26 mouse cellular contexts compared by ENCODE assay signal in the genomic region with DNA sequence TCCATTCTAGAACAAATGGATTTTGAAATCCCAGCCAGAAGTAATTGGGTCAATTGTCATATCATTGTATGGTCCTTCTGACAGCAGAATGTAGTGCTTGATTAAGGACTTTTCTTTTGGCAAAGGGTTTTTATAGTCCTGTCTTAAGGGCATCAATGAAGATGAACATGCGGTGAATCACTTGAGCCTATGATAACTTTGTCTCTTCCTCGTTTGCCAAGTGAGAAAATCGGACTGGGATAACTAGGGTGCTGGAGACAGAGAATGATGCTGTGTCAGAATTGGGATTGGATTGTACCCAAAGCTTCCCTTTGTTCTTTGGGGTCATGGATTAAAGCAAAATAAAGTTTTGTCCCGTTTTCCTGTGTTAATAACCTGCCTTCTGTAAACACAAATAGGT. TPM values are rescaled to one million over a fixed set of nuclear protein-coding genes. Genes with fewer than 3 reads are reported as not detected.
DNase-seq lines count a peak whose midpoint lies in the region; ATAC-seq and TF ChIP-seq lines count a peak whose summit lies in the region.
"Had no signal": no experiment of that assay in that cellular context is flagged by ENCODE, and none has a peak within 500 bp of the region (broad histone marks: within the 10 kb centered on the region; RNA-seq: fewer than 3 reads in every experiment).

No protein-coding gene starts in this region.

- H3K9me3 ChIP-seq in hindbrain, embryonic 10.5 days = no peaks in the 10 kb centered on the region
- H3K9me3 ChIP-seq in hindbrain, embryonic 14.5 days (ENCODE audit: control insufficient read depth, low read length) = no peaks in the 10 kb centered on the region
- H3K9me3 ChIP-seq: embryonic facial prominence, embryonic 13.5 days; embryonic facial prominence, embryonic 15.5 days; forebrain, embryonic 10.5 days; forebrain, embryonic 12.5 days; G1E had no signal

- H3K4me1 ChIP-seq in hindbrain, embryonic 10.5 days (replicated peaks) = peaks cover 46% of the 10 kb centered on the region
- H3K4me1 ChIP-seq in hindbrain, embryonic 14.5 days (replicated peaks; ENCODE audit: control insufficient read depth, insufficient read depth, low read length) = peaks cover 19% of the 10 kb centered on the region; the same call in 1 of the 2 replicates

- ATAC-seq in hindbrain, embryonic 14.5 days (ENCODE audit: low FRiP score) = no peak
- ATAC-seq: CD4-positive, CD25-positive, alpha-beta regulatory T cell, adult 4 months had no signal

- WGBS in hindbrain, embryonic 10.5 days = 85% methylated on average over 4 of the region's 4 CpGs
- 71% methylated on average over 4 of the region's 4 CpGs for WGBS in hindbrain, embryonic 14.5 days

- H3K36me3 ChIP-seq in hindbrain, embryonic 10.5 days = no peaks in the 10 kb centered on the region
- H3K36me3 ChIP-seq in hindbrain, embryonic 14.5 days (replicated peaks; ENCODE audit: control insufficient read depth, insufficient read depth) = no peaks in the 10 kb centered on the region
- H3K36me3 ChIP-seq: embryonic facial prominence, embryonic 13.5 days; embryonic facial prominence, embryonic 15.5 days; forebrain, embryonic 12.5 days had no signal

- no peaks in the 10 kb centered on the region for H3K27me3 ChIP-seq in hindbrain, embryonic 10.5 days (ENCODE audit: insufficient read depth, poor library complexity, severe bottlenecking)
- H3K27me3 ChIP-seq in hindbrain, embryonic 14.5 days (ENCODE audit: control insufficient read depth, insufficient read depth, low read length) = no peaks in the 10 kb centered on the region
- H3K27me3 ChIP-seq: CH12.LX; embryonic facial prominence, embryonic 13.5 days; embryonic facial prominence, embryonic 15.5 days; forebrain, embryonic 12.5 days had no signal

- H3K27ac ChIP-seq in hindbrain, embryonic 10.5 days = peak overlapping the region; percentile 83
- H3K27ac ChIP-seq in hindbrain, embryonic 14.5 days = no peak overlapping the region
- peak overlapping the region; percentile 80; the same call in 1 of the 2 replicates for H3K27ac ChIP-seq in left cerebral cortex, adult 2 months
- H3K27ac ChIP-seq: embryonic facial prominence, embryonic 15.5 days had no signal

- H3K4me2 ChIP-seq in hindbrain, embryonic 14.5 days (replicated peaks) = no peak overlapping the region
- H3K4me2 ChIP-seq: embryonic facial prominence, embryonic 13.5 days; embryonic facial prominence, embryonic 15.5 days; forebrain, embryonic 12.5 days had no signal

- DNase-seq in adrenal gland, adult 2 months = peak; percentile 34
- no peak for DNase-seq in adrenal gland, postnatal 25 days
- DNase-seq in hindbrain, embryonic 10.5 days (ENCODE audit: low spot score) = no peak
- no peak for DNase-seq in hindbrain, embryonic 14.5 days (ENCODE audit: low spot score)
- no peak for DNase-seq in left cerebral cortex, adult 2 months (ENCODE audit: extremely low spot score in 1 of 2, low spot score in 2 of 2)
- no peak for DNase-seq in left cerebral cortex, postnatal 14 days (ENCODE audit: low spot score in 2 of 2)
- peak; percentile 12 for DNase-seq in retina, postnatal 1 day
- no peak for DNase-seq in retina, embryonic 14.5 days (ENCODE audit: low spot score)
- DNase-seq: adrenal gland, adult 8-10 months; adrenal gland, postnatal 14 days; B cell, adult 2 months; cerebellum, adult 11 months; cerebellum, adult 18-20 months; cerebellum, adult 8-10 months; cerebellum, adult 9-11 months; cerebellum, postnatal 14 days; cerebellum, postnatal 36 days; embryo, embryonic 11 days had no signal

- no peak for TF ChIP-seq CTCF in left cerebral cortex, adult 2 months (IDR thresholded peaks at IDR 0.05)

- no peak overlapping the region for H3K4me3 ChIP-seq in hindbrain, embryonic 10.5 days
- no peak overlapping the region for H3K4me3 ChIP-seq in hindbrain, embryonic 14.5 days (replicated peaks; ENCODE audit: low read length)
- H3K4me3 ChIP-seq in left cerebral cortex, adult 2 months = no peak overlapping the region
- H3K4me3 ChIP-seq: embryonic facial prominence, embryonic 13.5 days; embryonic facial prominence, embryonic 15.5 days; erythroblast, embryonic 14.5 days; forebrain, embryonic 10.5 days; forebrain, embryonic 12.5 days had no signal

- intact Hi-C loops in left cerebral cortex, adult 2 months (cut with DNase I) = loop anchor here (5.0 kb wide), 1 partner anchor 72 kb away; no protein-coding TSS in a partner anchor
- intact Hi-C loops in left cerebral cortex, postnatal 14 days (cut with DNase I) = no loop called here

- no peak overlapping the region for H3K9ac ChIP-seq in hindbrain, embryonic 14.5 days
- H3K9ac ChIP-seq: embryonic facial prominence, embryonic 13.5 days; embryonic facial prominence, embryonic 15.5 days; forebrain, embryonic 12.5 days had no signal

RNA-seq across cellular contexts. Expression of a gene that starts 37.5 kb away (rescaled TPM):
- total RNA-seq in adrenal gland, adult 2 months (2021) = 100 to 1,000 TPM; 120 to 176 TPM
- polyA plus RNA-seq in adrenal gland, adult 2 months (2012; rRNA removed) = 13.2 and 23.0 TPM in 2 replicates
- 168 and 197 TPM in 2 replicates for total RNA-seq in adrenal gland, postnatal 25 days (2021)
- polyA plus RNA-seq in hindbrain, embryonic 10.5 days (2016; fragmentation: Nextera tagmentation; extraction: Ambion mirVana) = 6.9 and 9.3 TPM in 2 replicates
- polyA plus RNA-seq in hindbrain, embryonic 14.5 days (2014; fragmentation: Nextera tagmentation; extraction: Ambion mirVana) = 6.5 TPM in 2 replicates
- 100 to 1,000 TPM; 459 to 480 TPM for total RNA-seq in left cerebral cortex, adult 2 months (2021)
- total RNA-seq in left cerebral cortex, postnatal 14 days (2021) = 100 to 1,000 TPM; 156 to 179 TPM

Comparison
In these comparisons a context has a peak if more than half of its experiments do, and no peak if none do; other contexts are left out.
1. DNase-seq: peak in adrenal gland, adult 2 months (single experiment) and retina, postnatal 1 day (single experiment); none in adrenal gland, postnatal 25 days (single experiment), hindbrain, embryonic 10.5 days (single experiment), hindbrain, embryonic 14.5 days (single experiment), left cerebral cortex, adult 2 months (0 of 2), left cerebral cortex, postnatal 14 days (0 of 2) and retina, embryonic 14.5 days (single experiment).